Mouse (Mus musculus): ENCODE measurements at regions not wholly inside any gene's neighbourhood (a gene's known extent, or its start where the extent isn't known, plus 50 kb on each side); places are given as distances from the start of the nearest gene placed in this dataset.
A peak's percentile ranks its signal among the peaks of the same experiment; 100 is the strongest.

- no peaks in the 10 kb centered on the region for H3K4me1 ChIP-seq (ENCODE audit: control insufficient read depth, insufficient read depth, low read length)
- 80% methylated on average over 4 of the region's 4 CpGs for WGBS
- H3K27ac ChIP-seq (replicated peaks; ENCODE audit: insufficient read depth, low read depth, low read length) = no peak overlapping the region
- TF ChIP-seq POLR2A (IDR thresholded peaks at IDR 0.05; ENCODE audit: extremely low read depth, insufficient read depth, low read length) (no peak), CTCF (IDR thresholded peaks at IDR 0.05; ENCODE audit: low read depth, low read length) (no peak)
- no peaks in the 10 kb centered on the region for H3K27me3 ChIP-seq (ENCODE audit: control insufficient read depth, insufficient read depth, low read length)
- H3K4me3 ChIP-seq (ENCODE audit: insufficient read depth, low read depth, low read length) = no peak overlapping the region
- no peaks in the 10 kb centered on the region for H3K79me2 ChIP-seq (ENCODE audit: control insufficient read depth, insufficient read depth, low read length)
- no peaks in the 10 kb centered on the region for H3K36me3 ChIP-seq (ENCODE audit: control insufficient read depth, insufficient read depth, low read length)
- no peak overlapping the region for H3K9ac ChIP-seq (ENCODE audit: low read depth, low read length)
- DNase-seq (ENCODE audit: extremely low read depth, low read depth, low spot score) = no peak
These were observed 480.3 kb downstream of the Tshz3 start for GRCm38 (mm10) chr7:37178256-37178655.

GRCm38 (mm10) chr7:37179907-37180306 lies 482.0 kb downstream of the Tshz3 start:
- no peaks in the 10 kb centered on the region for H3K4me1 ChIP-seq (ENCODE audit: control insufficient read depth, insufficient read depth, low read length)

GRCm38 (mm10) chr7:37180416-37180815 lies 482.5 kb downstream of the Tshz3 start:
- Histone ChIP-seq H3K27me3 (ENCODE audit: control insufficient read depth, insufficient read depth, low read length) (no peaks in the 10 kb centered on the region), H3K4me3 (ENCODE audit: insufficient read depth, low read depth, low read length) (no peak overlapping the region), H3K36me3 (ENCODE audit: control insufficient read depth, insufficient read depth, low read length) (no peaks in the 10 kb centered on the region), H3K9ac (ENCODE audit: low read depth, low read length) (no peak overlapping the region), H3K79me2 (ENCODE audit: control insufficient read depth, insufficient read depth, low read length) (no peaks in the 10 kb centered on the region), H3K4me1 (ENCODE audit: control insufficient read depth, insufficient read depth, low read length) (no peaks in the 10 kb centered on the region), H3K27ac (replicated peaks; ENCODE audit: insufficient read depth, low read depth, low read length) (no peak overlapping the region)
- TF ChIP-seq POLR2A (IDR thresholded peaks at IDR 0.05; ENCODE audit: extremely low read depth, insufficient read depth, low read length) (no peak), CTCF (IDR thresholded peaks at IDR 0.05; ENCODE audit: low read depth, low read length) (no peak)
- 93% methylated on average over 13 of the region's 13 CpGs for WGBS
- DNase-seq (ENCODE audit: extremely low read depth, low read depth, low spot score) = no peak

More at GRCm38 (mm10) chr7:37179907-37180306, 482.0 kb downstream of the Tshz3 start:
- Histone ChIP-seq H3K27me3 (ENCODE audit: control insufficient read depth, insufficient read depth, low read length) (no peaks in the 10 kb centered on the region), H3K79me2 (ENCODE audit: control insufficient read depth, insufficient read depth, low read length) (no peaks in the 10 kb centered on the region), H3K36me3 (ENCODE audit: control insufficient read depth, insufficient read depth, low read length) (no peaks in the 10 kb centered on the region), H3K4me3 (ENCODE audit: insufficient read depth, low read depth, low read length) (no peak overlapping the region), H3K27ac (replicated peaks; ENCODE audit: insufficient read depth, low read depth, low read length) (no peak overlapping the region), H3K9ac (ENCODE audit: low read depth, low read length) (no peak overlapping the region)
- TF ChIP-seq POLR2A (IDR thresholded peaks at IDR 0.05; ENCODE audit: extremely low read depth, insufficient read depth, low read length) (no peak), CTCF (IDR thresholded peaks at IDR 0.05; ENCODE audit: low read depth, low read length) (no peak)
- DNase-seq (ENCODE audit: extremely low read depth, low read depth, low spot score) = no peak
- 85% methylated on average over 10 of the region's 10 CpGs for WGBS

- Histone ChIP-seq H3K9ac (ENCODE audit: low read depth, low read length) (no peak overlapping the region), H3K4me1 (ENCODE audit: control insufficient read depth, insufficient read depth, low read length) (no peaks in the 10 kb centered on the region), H3K36me3 (ENCODE audit: control insufficient read depth, insufficient read depth, low read length) (no peaks in the 10 kb centered on the region), H3K4me3 (ENCODE audit: insufficient read depth, low read depth, low read length) (no peak overlapping the region), H3K79me2 (ENCODE audit: control insufficient read depth, insufficient read depth, low read length) (no peaks in the 10 kb centered on the region), H3K27me3 (ENCODE audit: control insufficient read depth, insufficient read depth, low read length) (no peaks in the 10 kb centered on the region), H3K27ac (replicated peaks; ENCODE audit: insufficient read depth, low read depth, low read length) (no peak overlapping the region)
- no peak for TF ChIP-seq CTCF (IDR thresholded peaks at IDR 0.05; ENCODE audit: low read depth, low read length)
- TF ChIP-seq POLR2A (IDR thresholded peaks at IDR 0.05; ENCODE audit: extremely low read depth, insufficient read depth, low read length) = no peak
- no peak for DNase-seq (ENCODE audit: extremely low read depth, low read depth, low spot score)
- 86% methylated on average over 4 of the region's 4 CpGs for WGBS
These were observed 483.2 kb downstream of the Tshz3 start for GRCm38 (mm10) chr7:37181109-37181508.

GRCm38 (mm10) chr7:37192536-37192935 lies 494.6 kb downstream of the Tshz3 start:
- no peaks in the 10 kb centered on the region for H3K79me2 ChIP-seq (ENCODE audit: control insufficient read depth, insufficient read depth, low read length)
- H3K36me3 ChIP-seq (ENCODE audit: control insufficient read depth, insufficient read depth, low read length) = no peaks in the 10 kb centered on the region
- TF ChIP-seq CTCF (IDR thresholded peaks at IDR 0.05; ENCODE audit: low read depth, low read length) (no peak), POLR2A (IDR thresholded peaks at IDR 0.05; ENCODE audit: extremely low read depth, insufficient read depth, low read length) (no peak)
- H3K4me1 ChIP-seq (ENCODE audit: control insufficient read depth, insufficient read depth, low read length) = no peaks in the 10 kb centered on the region
- H3K9ac ChIP-seq (ENCODE audit: low read depth, low read length) = no peak overlapping the region
- WGBS = 50% methylated on average over 2 of the region's 2 CpGs
- no peak overlapping the region for H3K4me3 ChIP-seq (ENCODE audit: insufficient read depth, low read depth, low read length)
- no peak for DNase-seq (ENCODE audit: extremely low read depth, low read depth, low spot score)
- H3K27ac ChIP-seq (replicated peaks; ENCODE audit: insufficient read depth, low read depth, low read length) = no peak overlapping the region
- H3K27me3 ChIP-seq (ENCODE audit: control insufficient read depth, insufficient read depth, low read length) = no peaks in the 10 kb centered on the region

GRCm38 (mm10) chr7:37204800-37205199 lies 506.9 kb downstream of the Tshz3 start:
- H3K79me2 ChIP-seq (ENCODE audit: control insufficient read depth, insufficient read depth, low read length) = no peaks in the 10 kb centered on the region; the same call in 1 of the 2 replicates
- H3K4me3 ChIP-seq (ENCODE audit: insufficient read depth, low read depth, low read length) = no peak overlapping the region
- H3K27me3 ChIP-seq (ENCODE audit: control insufficient read depth, insufficient read depth, low read length) = no peaks in the 10 kb centered on the region
- H3K27ac ChIP-seq (replicated peaks; ENCODE audit: insufficient read depth, low read depth, low read length) = peak overlapping the region; percentile 89
- peak; percentile 74 for DNase-seq (ENCODE audit: extremely low read depth, low read depth, low spot score)
- WGBS = 36% methylated on average over 5 of the region's 5 CpGs
- H3K4me1 ChIP-seq (ENCODE audit: control insufficient read depth, insufficient read depth, low read length) = peaks cover 11% of the 10 kb centered on the region
- peak overlapping the region; percentile 57; the same call in 1 of the 2 replicates for H3K9ac ChIP-seq (ENCODE audit: low read depth, low read length)
- TF ChIP-seq POLR2A (IDR thresholded peaks at IDR 0.05; ENCODE audit: extremely low read depth, insufficient read depth, low read length) = no peak
- TF ChIP-seq CTCF (IDR thresholded peaks at IDR 0.05; ENCODE audit: low read depth, low read length) = no peak
- no peaks in the 10 kb centered on the region for H3K36me3 ChIP-seq (ENCODE audit: control insufficient read depth, insufficient read depth, low read length)

Measured in liver, adult 2 months (tissue).